Mouse (Mus musculus): ENCODE data around the gene Tpcn2. TPM values are rescaled to one million over a fixed set of nuclear protein-coding genes. Genes with fewer than 3 reads are reported as not detected.

The Tpcn2 gene
- polyA plus RNA-seq, 1 experiment from 2014 or later, result 3.7 TPM

DNA sequence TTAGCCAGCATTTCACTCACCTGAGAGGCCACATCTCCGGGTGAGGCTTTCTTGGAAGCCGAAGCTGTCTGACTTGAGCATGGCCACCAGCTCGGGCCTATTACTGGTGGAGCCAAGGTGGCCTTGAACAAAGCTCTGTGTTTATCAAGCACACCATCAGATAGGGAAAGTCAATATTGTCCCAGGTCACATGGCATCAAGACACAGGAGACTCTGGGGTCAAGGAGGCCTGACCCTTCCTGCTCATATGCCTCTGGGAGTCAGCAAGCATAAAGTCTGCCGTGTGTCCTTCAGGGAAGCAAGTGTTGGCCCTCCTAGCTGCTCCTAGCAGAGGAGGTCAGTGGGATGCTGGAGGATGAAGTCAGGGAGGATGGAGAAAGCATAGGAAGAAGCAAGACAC lies 75.8 kb downstream of the Tpcn2 start, which contains the start of gene 1810010D01Rik:
Gene 1810010D01Rik (minus strand): TSS at position 114 of the 400 bp plus-strand sequence.
- Histone ChIP-seq H3K36me3 (ENCODE audit: control insufficient read depth, insufficient read depth, low read length) (no peaks in the 10 kb centered on the region), H3K9me3 (ENCODE audit: control insufficient read depth, low read length) (no peaks in the 10 kb centered on the region), H3K27ac (ENCODE audit: low read depth, low read length) (peak within 1 kb of the TSS; percentile 93), H3K4me1 (replicated peaks; ENCODE audit: control insufficient read depth, insufficient read depth, low read length) (peaks cover 16% of the 10 kb centered on the region), H3K4me3 (ENCODE audit: low read depth, low read length) (no peak within 1 kb of the TSS), H3K27me3 (ENCODE audit: control insufficient read depth, insufficient read depth, low read length) (no peaks in the 10 kb centered on the region), H3K4me2 (replicated peaks; ENCODE audit: low read depth, low read length) (no peak within 1 kb of the TSS), H3K9ac (ENCODE audit: low read depth, low read length) (peak within 1 kb of the TSS; percentile 56)
- WGBS, result 81% methylated on average over 4 of the region's 4 CpGs
- ATAC-seq (ENCODE audit: low FRiP score) (no peak), DNase-seq (ENCODE audit: low spot score) (no peak)

DNA sequence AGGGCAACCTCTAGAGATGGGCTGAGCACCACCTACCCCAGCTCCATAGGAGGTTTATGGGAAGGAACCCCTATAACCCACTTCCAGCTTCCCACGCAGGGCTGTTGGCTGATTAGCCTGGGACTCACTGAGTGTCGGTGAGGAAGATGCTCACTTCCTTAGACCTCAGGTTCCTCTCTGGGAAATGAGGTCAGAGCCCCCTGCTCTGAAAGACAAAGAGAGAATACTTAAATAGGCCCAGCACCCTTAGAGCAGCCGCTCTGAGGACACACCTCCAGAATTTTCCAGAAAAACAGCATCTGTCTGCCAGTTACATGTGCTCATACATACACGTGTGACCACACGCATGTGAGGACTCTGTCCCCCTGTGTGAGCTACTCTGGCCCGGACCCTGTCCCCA lies 77.0 kb downstream of the Tpcn2 start:
- Histone ChIP-seq H3K4me1 (replicated peaks; ENCODE audit: control insufficient read depth, insufficient read depth, low read length) (peaks cover 14% of the 10 kb centered on the region), H3K27ac (ENCODE audit: low read depth, low read length) (peak overlapping the region; percentile 93), H3K36me3 (ENCODE audit: control insufficient read depth, insufficient read depth, low read length) (no peaks in the 10 kb centered on the region), H3K27me3 (ENCODE audit: control insufficient read depth, insufficient read depth, low read length) (no peaks in the 10 kb centered on the region), H3K4me2 (replicated peaks; ENCODE audit: low read depth, low read length) (no peak overlapping the region), H3K9me3 (ENCODE audit: control insufficient read depth, low read length) (no peaks in the 10 kb centered on the region), H3K4me3 (ENCODE audit: low read depth, low read length) (no peak overlapping the region), H3K9ac (ENCODE audit: low read depth, low read length) (peak overlapping the region; percentile 56)
- ATAC-seq (ENCODE audit: low FRiP score), result 0 out of 2 replicates have a peak, but pooled peaks have one; percentile 15
- 54% methylated on average over 6 of the region's 6 CpGs for WGBS
- DNase-seq (ENCODE audit: low spot score), result no peak

DNA sequence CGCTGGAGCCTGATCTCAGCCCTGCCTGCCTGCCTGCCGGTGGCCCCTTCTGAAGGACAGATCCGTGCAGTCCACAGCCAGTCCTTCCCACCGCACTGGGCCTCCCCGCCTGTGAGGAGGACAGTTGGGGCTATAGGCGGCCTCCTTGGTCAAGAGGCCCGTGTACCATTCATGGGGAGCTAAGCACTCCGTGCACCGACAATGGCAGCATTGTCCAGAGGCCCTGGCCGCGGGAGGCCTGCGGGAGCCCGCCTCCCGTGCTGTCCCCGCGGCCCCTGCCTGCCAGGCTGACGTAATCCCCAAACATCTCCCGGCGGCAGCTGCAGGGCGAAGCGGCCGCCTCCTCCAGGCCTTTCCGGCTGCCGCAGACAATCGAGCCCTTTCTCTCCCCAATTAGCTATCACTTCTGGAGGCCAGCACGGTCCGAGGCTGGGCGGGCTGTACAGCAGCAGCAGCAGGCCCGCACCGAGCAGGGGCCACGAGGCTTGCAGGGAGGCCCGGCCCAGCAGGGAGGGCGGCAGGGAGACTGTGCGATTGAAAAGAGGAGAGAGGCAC lies 77.7 kb downstream of the Tpcn2 start:
- no peaks in the 10 kb centered on the region for H3K27me3 ChIP-seq (ENCODE audit: control insufficient read depth, insufficient read depth, low read length)
- under 1% methylated on average over 33 of the region's 34 CpGs for WGBS
- ATAC-seq (ENCODE audit: low FRiP score) (peak; percentile 95), DNase-seq (ENCODE audit: low spot score) (peak; percentile 89)
- no peak overlapping the region for H3K4me3 ChIP-seq (ENCODE audit: low read depth, low read length)
- no peaks in the 10 kb centered on the region for H3K36me3 ChIP-seq (ENCODE audit: control insufficient read depth, insufficient read depth, low read length)
- H3K9ac ChIP-seq (ENCODE audit: low read depth, low read length), result peak overlapping the region; percentile 56
- peaks cover 14% of the 10 kb centered on the region for H3K4me1 ChIP-seq (replicated peaks; ENCODE audit: control insufficient read depth, insufficient read depth, low read length)
- peak overlapping the region; percentile 93 for H3K27ac ChIP-seq (ENCODE audit: low read depth, low read length)
- no peaks in the 10 kb centered on the region for H3K9me3 ChIP-seq (ENCODE audit: control insufficient read depth, low read length)
- H3K4me2 ChIP-seq (replicated peaks; ENCODE audit: low read depth, low read length), result peak overlapping the region; percentile 32

GRCm38 (mm10) chr7:145205363-145205902 lies 78.4 kb downstream of the Tpcn2 start:
- H3K9ac ChIP-seq (ENCODE audit: low read depth, low read length), result peak overlapping the region; percentile 56; the same call in 1 of the 2 replicates
- no peaks in the 10 kb centered on the region for H3K9me3 ChIP-seq (ENCODE audit: control insufficient read depth, low read length)
- H3K4me3 ChIP-seq (ENCODE audit: low read depth, low read length), result no peak overlapping the region
- WGBS, result 78% methylated on average over 4 of the region's 4 CpGs
- no peak for ATAC-seq (ENCODE audit: low FRiP score)
- no peaks in the 10 kb centered on the region for H3K27me3 ChIP-seq (ENCODE audit: control insufficient read depth, insufficient read depth, low read length)
- H3K36me3 ChIP-seq (ENCODE audit: control insufficient read depth, insufficient read depth, low read length), result no peaks in the 10 kb centered on the region
- no peak overlapping the region for H3K4me2 ChIP-seq (replicated peaks; ENCODE audit: low read depth, low read length)
- no peak for DNase-seq (ENCODE audit: low spot score)
- H3K27ac ChIP-seq (ENCODE audit: low read depth, low read length), result peak overlapping the region; percentile 93
- H3K4me1 ChIP-seq (replicated peaks; ENCODE audit: control insufficient read depth, insufficient read depth, low read length), result peaks cover 14% of the 10 kb centered on the region

DNA sequence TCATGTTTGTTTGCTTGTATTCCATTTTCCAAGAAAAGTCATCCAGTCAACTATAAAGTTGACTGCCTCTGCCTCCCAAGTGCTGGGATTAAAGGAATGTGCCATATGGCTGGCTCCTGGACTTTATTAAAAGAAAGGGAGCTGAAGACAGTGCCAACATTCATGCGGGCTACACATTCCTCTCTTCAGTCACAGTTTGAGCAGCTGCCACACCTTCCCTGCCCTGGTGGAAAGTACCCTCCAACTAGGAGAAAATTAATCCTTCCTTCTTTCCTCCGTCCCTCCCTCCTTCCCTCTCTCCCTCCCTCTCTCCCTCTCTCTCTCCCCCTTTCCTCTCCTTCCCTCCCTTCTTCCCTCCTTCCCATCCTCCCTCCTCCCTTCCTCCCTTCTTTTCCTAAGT lies 84.1 kb downstream of the Tpcn2 start:
- DNase-seq (ENCODE audit: low spot score), result no peak
- no peaks in the 10 kb centered on the region for H3K9me3 ChIP-seq (ENCODE audit: control insufficient read depth, low read length)
- no peaks in the 10 kb centered on the region for H3K27me3 ChIP-seq (ENCODE audit: control insufficient read depth, insufficient read depth, low read length)
- H3K9ac ChIP-seq (ENCODE audit: low read depth, low read length), result no peak overlapping the region
- no peak overlapping the region for H3K4me3 ChIP-seq (ENCODE audit: low read depth, low read length)
- H3K27ac ChIP-seq (ENCODE audit: low read depth, low read length), result no peak overlapping the region
- ATAC-seq (ENCODE audit: low FRiP score), result no peak
- 69% methylated on average over 2 of the region's 2 CpGs for WGBS
- no peak overlapping the region for H3K4me2 ChIP-seq (replicated peaks; ENCODE audit: low read depth, low read length)
- H3K36me3 ChIP-seq (ENCODE audit: control insufficient read depth, insufficient read depth, low read length), result no peaks in the 10 kb centered on the region
- peaks cover 2% of the 10 kb centered on the region; the same call in 1 of the 2 replicates for H3K4me1 ChIP-seq (replicated peaks; ENCODE audit: control insufficient read depth, insufficient read depth, low read length)

- Histone ChIP-seq H3K4me1 (replicated peaks; ENCODE audit: control insufficient read depth, insufficient read depth, low read length) (peaks cover 2% of the 10 kb centered on the region; the same call in 1 of the 2 replicates), H3K27me3 (ENCODE audit: control insufficient read depth, insufficient read depth, low read length) (no peaks in the 10 kb centered on the region), H3K36me3 (ENCODE audit: control insufficient read depth, insufficient read depth, low read length) (no peaks in the 10 kb centered on the region), H3K9ac (ENCODE audit: low read depth, low read length) (no peak overlapping the region), H3K27ac (ENCODE audit: low read depth, low read length) (no peak overlapping the region), H3K9me3 (ENCODE audit: control insufficient read depth, low read length) (no peaks in the 10 kb centered on the region), H3K4me3 (ENCODE audit: low read depth, low read length) (no peak overlapping the region), H3K4me2 (replicated peaks; ENCODE audit: low read depth, low read length) (no peak overlapping the region)
- 56% methylated on average over 4 of the region's 4 CpGs for WGBS
- DNase-seq (ENCODE audit: low spot score) (no peak), ATAC-seq (ENCODE audit: low FRiP score) (no peak)
Measured at GRCm38 (mm10) chr7:145198223-145198714, 85.5 kb downstream of the Tpcn2 start.

GRCm38 (mm10) chr7:145197711-145198110 lies 86.1 kb downstream of the Tpcn2 start:
- ATAC-seq (ENCODE audit: low FRiP score) (no peak), DNase-seq (ENCODE audit: low spot score) (no peak)
- no peak overlapping the region for H3K4me3 ChIP-seq (ENCODE audit: low read depth, low read length)
- no peaks in the 10 kb centered on the region for H3K36me3 ChIP-seq (ENCODE audit: control insufficient read depth, insufficient read depth, low read length)
- H3K4me1 ChIP-seq (replicated peaks; ENCODE audit: control insufficient read depth, insufficient read depth, low read length), result peaks cover 2% of the 10 kb centered on the region; the same call in 1 of the 2 replicates
- H3K9ac ChIP-seq (ENCODE audit: low read depth, low read length), result no peak overlapping the region
- H3K27ac ChIP-seq (ENCODE audit: low read depth, low read length), result no peak overlapping the region
- H3K4me2 ChIP-seq (replicated peaks; ENCODE audit: low read depth, low read length), result no peak overlapping the region
- no peaks in the 10 kb centered on the region for H3K9me3 ChIP-seq (ENCODE audit: control insufficient read depth, low read length)
- 58% methylated on average over 3 of the region's 3 CpGs for WGBS
- no peaks in the 10 kb centered on the region for H3K27me3 ChIP-seq (ENCODE audit: control insufficient read depth, insufficient read depth, low read length)

DNA sequence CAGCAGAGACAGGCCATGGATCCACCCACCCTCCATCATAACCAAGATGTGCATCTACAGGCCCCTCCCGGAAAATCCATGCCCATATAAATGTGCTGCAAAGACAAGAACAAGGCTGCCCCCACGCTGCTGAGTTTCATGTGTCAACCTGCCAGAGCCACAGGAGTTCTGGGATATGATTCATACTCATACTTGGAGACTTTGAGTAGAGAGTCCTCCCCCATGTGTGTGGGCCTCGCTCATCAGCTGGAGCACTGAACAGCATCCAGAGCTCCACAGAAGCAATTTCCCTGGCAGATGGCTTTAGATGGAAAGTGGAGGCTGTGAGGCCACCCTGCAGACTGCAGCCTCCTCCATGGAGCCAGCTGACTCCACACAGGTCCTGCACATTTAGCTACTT lies 86.8 kb downstream of the Tpcn2 start:
- 89% methylated on average over 3 of the region's 3 CpGs for WGBS
- no peak overlapping the region for H3K27ac ChIP-seq (ENCODE audit: low read depth, low read length)

DNA sequence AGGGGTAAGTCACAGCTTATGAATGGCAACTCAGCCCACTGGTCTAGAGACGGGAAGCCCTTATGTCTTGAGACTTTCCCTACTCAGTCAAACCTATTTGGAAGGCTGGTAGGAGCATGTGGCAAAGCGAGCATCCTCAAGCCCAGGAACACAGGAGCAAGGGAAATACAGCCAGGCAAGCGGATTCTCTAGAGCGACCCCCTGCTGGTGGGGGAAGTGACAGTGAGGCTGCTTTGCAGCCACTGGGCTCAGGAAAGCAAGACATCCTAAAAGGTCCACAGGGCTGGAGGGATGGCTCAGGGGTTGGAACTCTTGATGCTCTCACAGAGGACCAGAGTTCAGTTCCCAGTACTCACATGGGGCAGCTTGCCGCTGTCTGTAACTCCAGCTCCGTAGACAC lies 87.5 kb downstream of the Tpcn2 start:
- no peaks in the 10 kb centered on the region for H3K9me3 ChIP-seq (ENCODE audit: control insufficient read depth, low read length)
- H3K36me3 ChIP-seq (ENCODE audit: control insufficient read depth, insufficient read depth, low read length), result no peaks in the 10 kb centered on the region
- 83% methylated on average over 6 of the region's 6 CpGs for WGBS
- H3K9ac ChIP-seq (ENCODE audit: low read depth, low read length), result no peak overlapping the region
- no peak for ATAC-seq (ENCODE audit: low FRiP score)
- no peak overlapping the region for H3K27ac ChIP-seq (ENCODE audit: low read depth, low read length)
- DNase-seq (ENCODE audit: low spot score), result no peak
- no peak overlapping the region for H3K4me2 ChIP-seq (replicated peaks; ENCODE audit: low read depth, low read length)
- H3K4me1 ChIP-seq (replicated peaks; ENCODE audit: control insufficient read depth, insufficient read depth, low read length), result peaks cover 2% of the 10 kb centered on the region; the same call in 1 of the 2 replicates
- no peaks in the 10 kb centered on the region for H3K27me3 ChIP-seq (ENCODE audit: control insufficient read depth, insufficient read depth, low read length)
- no peak overlapping the region for H3K4me3 ChIP-seq (ENCODE audit: low read depth, low read length)

More for the DNA sequence above, 86.8 kb downstream of the Tpcn2 start:
- no peaks in the 10 kb centered on the region for H3K27me3 ChIP-seq (ENCODE audit: control insufficient read depth, insufficient read depth, low read length)
- DNase-seq (ENCODE audit: low spot score) (no peak), ATAC-seq (ENCODE audit: low FRiP score) (no peak)
- peaks cover 2% of the 10 kb centered on the region; the same call in 1 of the 2 replicates for H3K4me1 ChIP-seq (replicated peaks; ENCODE audit: control insufficient read depth, insufficient read depth, low read length)
- no peaks in the 10 kb centered on the region for H3K36me3 ChIP-seq (ENCODE audit: control insufficient read depth, insufficient read depth, low read length)
- H3K4me2 ChIP-seq (replicated peaks; ENCODE audit: low read depth, low read length), result no peak overlapping the region
- no peak overlapping the region for H3K9ac ChIP-seq (ENCODE audit: low read depth, low read length)
- H3K9me3 ChIP-seq (ENCODE audit: control insufficient read depth, low read length), result no peaks in the 10 kb centered on the region
- no peak overlapping the region for H3K4me3 ChIP-seq (ENCODE audit: low read depth, low read length)

Data from hindbrain, embryonic 11.5 days (tissue).